Mouse (Mus musculus): ENCODE data around the gene Dleu7.

DNA sequence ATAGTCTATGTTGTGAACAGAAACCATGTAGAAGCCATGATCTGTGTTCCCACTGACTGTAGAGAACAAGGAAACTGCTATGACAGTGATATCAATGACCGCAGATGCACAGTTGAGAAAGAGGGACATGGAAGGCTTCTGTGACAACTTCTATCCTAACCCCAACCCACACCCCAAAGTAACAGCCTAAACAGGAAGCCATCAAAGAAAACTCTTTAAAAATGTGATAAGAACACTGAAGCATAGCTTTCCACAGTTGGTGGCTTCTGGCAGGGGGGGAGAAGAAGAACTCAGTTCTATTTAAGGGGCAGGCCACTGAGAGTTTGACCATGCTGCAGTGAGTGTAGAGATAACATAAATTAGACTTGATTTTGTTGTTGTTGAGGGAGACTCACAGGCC lies 18.8 kb upstream of the Dleu7 start:
- TF ChIP-seq CTCF (IDR thresholded peaks at IDR 0.05; ENCODE audit: control insufficient read depth, insufficient read depth, insufficient read length) (no peak), USF1 (IDR thresholded peaks at IDR 0.05; ENCODE audit: low read depth) (no peak), MAX (IDR thresholded peaks at IDR 0.05) (no peak), MYOD1 (IDR thresholded peaks at IDR 0.05; ENCODE audit: control insufficient read depth, insufficient read length, low read depth) (no peak)

All from C2C12 (cell line).